Mouse (Mus musculus) myocyte (in vitro differentiated cells): Measurements from ENCODE around the gene Snapc4. TPM values are rescaled to one million over a fixed set of nuclear protein-coding genes. Genes with fewer than 3 reads are reported as not detected.

Source experiments
- H3K27me3 ChIP-seq: one replicate; pipeline ENCODE4 v1.6.1; 2011; ENCODE audit not compliant: control insufficient read depth, insufficient read depth, insufficient read length
- H3K36me3 ChIP-seq: one replicate; pipeline ENCODE4 v1.6.1; 2011; ENCODE audit not compliant: control insufficient read depth, insufficient read depth
- H3K4me2 ChIP-seq: one replicate; pipeline ENCODE4 v1.6.1; 2011; ENCODE audit warnings: low read depth, control low read depth
- H3K4me3 ChIP-seq: one replicate; pipeline ENCODE4 v1.5.1; 2011; ENCODE audit warnings: mild to moderate bottlenecking, control low read depth, moderate library complexity
- H3K79me2 ChIP-seq: one replicate; pipeline ENCODE4 v1.6.1; 2011; ENCODE audit not compliant: control insufficient read depth, insufficient read depth
- H3ac ChIP-seq: one replicate; pipeline ENCODE4 v1.6.1; 2011; ENCODE audit not compliant: control insufficient read depth, insufficient read length
- CEBPB ChIP-seq: IDR thresholded peaks from 2 replicates; pipeline ENCODE4 v1.6.1; 2011; ENCODE audit warnings: mild to moderate bottlenecking, moderate library complexity; ENCODE audit not compliant: poor library complexity, insufficient read depth, severe bottlenecking
- E2F4 ChIP-seq: IDR thresholded peaks from one replicate; pipeline ENCODE4 v1.6.1; 2011; ENCODE audit warnings: mild to moderate bottlenecking, control low read depth, moderate library complexity; ENCODE audit not compliant: insufficient read depth
- MAX ChIP-seq: IDR thresholded peaks from one replicate; pipeline ENCODE4 v1.6.1; 2011; ENCODE audit warnings: low read depth, mild to moderate bottlenecking, control low read depth
- MYOD1 ChIP-seq, 3 experiments: IDR thresholded peaks; one replicate each; pipeline ENCODE4 v1.6.1; 2011; ENCODE audit warnings: control low read depth in 2 of 3, low read depth in 2 of 3, mild to moderate bottlenecking in 2 of 3, moderate library complexity in 1 of 3; ENCODE audit not compliant: insufficient read length in 2 of 3, control insufficient read depth in 1 of 3
- MYOG ChIP-seq, 3 experiments: IDR thresholded peaks; one replicate each; pipeline ENCODE4 v1.6.1; 2011; ENCODE audit warnings: control low read depth in 2 of 3, low read depth in 2 of 3, mild to moderate bottlenecking in 2 of 3; ENCODE audit not compliant: insufficient read length in 2 of 3, control insufficient read depth in 1 of 3, insufficient read depth in 1 of 3
- POLR2A ChIP-seq: IDR thresholded peaks from one replicate; pipeline ENCODE4 v1.6.1; 2011; ENCODE audit warnings: low read depth, mild to moderate bottlenecking, control low read depth, moderate library complexity; ENCODE audit not compliant: insufficient read length
- POLR2AphosphoS2 ChIP-seq: IDR thresholded peaks from one replicate; pipeline ENCODE4 v1.6.1; 2011; ENCODE audit warnings: low read depth, control low read depth; ENCODE audit not compliant: insufficient read length
- REST ChIP-seq: IDR thresholded peaks from one replicate; pipeline ENCODE4 v1.6.1; 2011; ENCODE audit warnings: mild to moderate bottlenecking, control low read depth, moderate library complexity; ENCODE audit not compliant: insufficient read depth, insufficient read length
- SRF ChIP-seq: IDR thresholded peaks from one replicate; pipeline ENCODE4 v1.6.1; 2011; ENCODE audit warnings: low read depth; ENCODE audit not compliant: control insufficient read depth, insufficient read length
- TCF12 ChIP-seq: IDR thresholded peaks from one replicate; pipeline ENCODE4 v1.6.1; 2011; ENCODE audit warnings: mild to moderate bottlenecking, control low read depth; ENCODE audit not compliant: poor library complexity, insufficient read depth, severe bottlenecking
- TCF3 ChIP-seq: IDR thresholded peaks from one replicate; pipeline ENCODE4 v1.6.1; 2011; ENCODE audit warnings: low read depth, control low read depth; ENCODE audit not compliant: insufficient read length
- USF1 ChIP-seq: IDR thresholded peaks from one replicate; pipeline ENCODE4 v1.6.1; 2011; ENCODE audit warnings: low read depth, mild to moderate bottlenecking, control low read depth, moderate library complexity
- polyA plus RNA-seq: library from polyadenylated mRNA; unstranded; fragments of >200 nt; fragmentation: generic; extraction: Trizol; gene quantifications from one replicate; pipeline ENCODE4 v1.2.1, GENCODE M21; 2012; ENCODE audit warnings: missing spikeins

The Snapc4 gene
- polyA plus RNA-seq, 1 experiment: 11.0 TPM

GRCm38 (mm10) chr2:26421969-26422368 lies 41.5 kb upstream of the Snapc4 start:
- Histone ChIP-seq H3K4me3 (no peak overlapping the region), H3K79me2 (no peaks in the 10 kb centered on the region), H3ac (no peak overlapping the region), H3K4me2 (no peak overlapping the region), H3K27me3 (no peaks in the 10 kb centered on the region), H3K36me3 (peaks cover 55% of the 10 kb centered on the region)
- TF ChIP-seq USF1 (no peak), TCF12 (no peak), REST (no peak), MYOD1 (IDR thresholded peaks at IDR 0.05; ENCODE audit: control insufficient read depth in 1 of 3, insufficient read length in 2 of 3, low read depth in 2 of 3) (no peak), POLR2AphosphoS2 (no peak), MYOG (IDR thresholded peaks at IDR 0.05; ENCODE audit: control insufficient read depth in 1 of 3, insufficient read depth in 1 of 3, insufficient read length in 2 of 3, low read depth in 2 of 3) (no peak), SRF (no peak), MAX (no peak)

GRCm38 (mm10) chr2:26418120-26418519 lies 37.7 kb upstream of the Snapc4 start:
- Histone ChIP-seq H3K4me2 (no peak overlapping the region), H3ac (no peak overlapping the region), H3K79me2 (no peaks in the 10 kb centered on the region), H3K36me3 (peaks cover 41% of the 10 kb centered on the region), H3K27me3 (no peaks in the 10 kb centered on the region), H3K4me3 (no peak overlapping the region)
- TF ChIP-seq CEBPB (no peak), SRF (no peak), USF1 (no peak), POLR2AphosphoS2 (no peak), POLR2A (no peak), TCF3 (no peak), E2F4 (no peak), TCF12 (no peak), MYOD1 (IDR thresholded peaks at IDR 0.05; ENCODE audit: control insufficient read depth in 1 of 3, insufficient read length in 2 of 3, low read depth in 2 of 3) (no peak)

GRCm38 (mm10) chr2:26417066-26417465 lies 36.6 kb upstream of the Snapc4 start:
- Histone ChIP-seq H3K4me3 (no peak overlapping the region), H3ac (no peak overlapping the region), H3K27me3 (no peaks in the 10 kb centered on the region), H3K79me2 (no peaks in the 10 kb centered on the region), H3K4me2 (no peak overlapping the region), H3K36me3 (peaks cover 45% of the 10 kb centered on the region)
- TF ChIP-seq USF1 (no peak), TCF12 (no peak), MAX (no peak), REST (no peak), TCF3 (no peak), POLR2AphosphoS2 (no peak), SRF (no peak), POLR2A (no peak), MYOD1 (IDR thresholded peaks at IDR 0.05; ENCODE audit: control insufficient read depth in 1 of 3, insufficient read length in 2 of 3, low read depth in 2 of 3) (no peak), MYOG (IDR thresholded peaks at IDR 0.05; ENCODE audit: control insufficient read depth in 1 of 3, insufficient read depth in 1 of 3, insufficient read length in 2 of 3, low read depth in 2 of 3) (no peak), CEBPB (no peak), E2F4 (no peak)

- no peak for TF ChIP-seq SRF
- TF ChIP-seq MYOD1 (IDR thresholded peaks at IDR 0.05; ENCODE audit: control insufficient read depth in 1 of 3, insufficient read length in 2 of 3, low read depth in 2 of 3): no peak
- TF ChIP-seq CEBPB: no peak
- peaks cover 28% of the 10 kb centered on the region for H3K36me3 ChIP-seq
- no peaks in the 10 kb centered on the region for H3K27me3 ChIP-seq
- H3K4me2 ChIP-seq: no peak overlapping the region
- H3K79me2 ChIP-seq: peaks cover 14% of the 10 kb centered on the region
- no peak overlapping the region for H3ac ChIP-seq
- H3K4me3 ChIP-seq: no peak overlapping the region
These were observed 30.5 kb upstream of the Snapc4 start for GRCm38 (mm10) chr2:26410931-26411411.

GRCm38 (mm10) chr2:26410091-26410490 lies 29.6 kb upstream of the Snapc4 start:
- H3K27me3 ChIP-seq: no peaks in the 10 kb centered on the region
- no peak for TF ChIP-seq CEBPB
- no peak for TF ChIP-seq MAX
- no peak for TF ChIP-seq MYOG (IDR thresholded peaks at IDR 0.05; ENCODE audit: control insufficient read depth in 1 of 3, insufficient read depth in 1 of 3, insufficient read length in 2 of 3, low read depth in 2 of 3)
- TF ChIP-seq SRF: no peak
- H3K36me3 ChIP-seq: peaks cover 19% of the 10 kb centered on the region
- H3ac ChIP-seq: no peak overlapping the region
- H3K79me2 ChIP-seq: peaks cover 19% of the 10 kb centered on the region
- no peak overlapping the region for H3K4me2 ChIP-seq
- no peak overlapping the region for H3K4me3 ChIP-seq
